Mouse (Mus musculus): ENCODE measurements around the gene Abl1. TPM values are rescaled to one million over a fixed set of nuclear protein-coding genes. Genes with fewer than 3 reads are reported as not detected.

The Abl1 gene
- polyA plus RNA-seq, 1 experiment from 2014 or later, result 40.1 TPM

DNA sequence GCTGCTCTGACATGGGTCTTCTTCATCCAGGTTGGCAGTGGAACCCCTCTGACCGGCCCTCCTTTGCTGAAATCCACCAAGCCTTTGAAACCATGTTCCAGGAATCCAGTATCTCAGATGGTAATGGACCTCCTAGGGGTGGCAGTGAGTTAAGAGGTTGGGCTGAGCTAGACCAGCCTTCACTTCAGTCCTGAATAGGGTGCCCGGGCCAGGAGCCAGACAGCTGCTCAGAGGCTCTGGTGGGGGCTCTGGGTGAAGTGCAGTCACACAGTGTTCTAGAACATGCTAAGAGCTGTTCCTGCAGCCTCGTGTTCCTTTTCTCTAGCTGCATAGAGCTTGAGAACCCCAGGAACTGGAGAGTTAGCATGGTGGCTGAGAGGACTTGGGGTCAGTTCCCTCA lies 108.8 kb downstream of the Abl1 start:
- Histone ChIP-seq H3K9ac (no peak overlapping the region), H3K27me3 (no peaks in the 10 kb centered on the region), H3K9me3 (no peaks in the 10 kb centered on the region), H3K36me3 (peaks cover 97% of the 10 kb centered on the region), H3K4me3 (no peak overlapping the region), H3K27ac (no peak overlapping the region), H3K4me2 (no peak overlapping the region), H3K4me1 (no peaks in the 10 kb centered on the region)
- no peak for ATAC-seq (ENCODE audit: insufficient number of reproducible peaks, low FRiP score, low TSS enrichment, low read depth)
- 69% methylated on average over 3 of the region's 3 CpGs for WGBS

DNA sequence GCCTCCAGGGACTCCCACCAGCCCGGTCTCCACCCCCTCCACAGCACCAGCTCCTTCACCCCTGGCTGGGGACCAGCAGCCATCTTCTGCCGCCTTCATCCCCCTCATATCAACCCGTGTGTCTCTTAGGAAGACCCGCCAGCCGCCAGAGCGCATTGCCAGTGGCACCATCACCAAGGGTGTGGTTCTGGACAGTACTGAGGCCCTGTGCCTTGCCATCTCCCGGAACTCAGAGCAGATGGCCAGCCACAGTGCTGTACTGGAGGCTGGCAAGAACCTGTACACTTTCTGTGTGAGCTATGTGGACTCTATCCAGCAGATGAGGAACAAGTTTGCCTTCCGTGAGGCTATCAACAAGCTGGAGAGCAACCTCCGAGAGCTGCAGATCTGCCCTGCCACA lies 113.2 kb downstream of the Abl1 start:
- Histone ChIP-seq H3K27me3 (no peaks in the 10 kb centered on the region), H3K27ac (no peak overlapping the region), H3K9me3 (no peaks in the 10 kb centered on the region), H3K4me3 (no peak overlapping the region), H3K9ac (no peak overlapping the region), H3K4me1 (no peaks in the 10 kb centered on the region), H3K36me3 (peaks cover 85% of the 10 kb centered on the region), H3K4me2 (no peak overlapping the region)
- WGBS, result 90% methylated on average over 9 of the region's 9 CpGs
- ATAC-seq (ENCODE audit: insufficient number of reproducible peaks, low FRiP score, low TSS enrichment, low read depth), result no peak

DNA sequence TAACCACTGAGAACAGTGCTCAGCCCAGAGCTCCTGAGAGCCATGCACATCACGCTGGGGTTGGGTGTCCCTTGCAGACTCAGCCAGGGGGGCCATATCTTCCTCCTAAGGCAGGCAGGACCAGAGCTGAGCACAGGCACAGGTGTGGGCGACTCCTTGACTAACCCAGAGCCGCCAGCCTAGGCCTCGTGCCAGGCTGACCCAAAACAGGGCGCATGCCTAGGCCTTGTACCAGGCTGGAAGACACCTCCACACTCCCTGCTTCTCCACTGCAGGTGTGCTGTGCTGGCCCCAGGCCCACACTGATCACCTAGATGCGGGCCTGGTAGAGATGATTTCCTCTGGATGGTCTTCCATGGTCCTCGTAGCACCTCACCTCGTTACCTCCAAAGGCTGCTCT lies 114.6 kb downstream of the Abl1 start:
- Histone ChIP-seq H3K27me3 (no peaks in the 10 kb centered on the region), H3K27ac (no peak overlapping the region), H3K9me3 (no peaks in the 10 kb centered on the region), H3K36me3 (peaks cover 71% of the 10 kb centered on the region), H3K9ac (no peak overlapping the region), H3K4me3 (no peak overlapping the region), H3K4me1 (peaks cover 8% of the 10 kb centered on the region), H3K4me2 (no peak overlapping the region)
- 90% methylated on average over 8 of the region's 8 CpGs for WGBS
- ATAC-seq (ENCODE audit: insufficient number of reproducible peaks, low FRiP score, low TSS enrichment, low read depth), result no peak

DNA sequence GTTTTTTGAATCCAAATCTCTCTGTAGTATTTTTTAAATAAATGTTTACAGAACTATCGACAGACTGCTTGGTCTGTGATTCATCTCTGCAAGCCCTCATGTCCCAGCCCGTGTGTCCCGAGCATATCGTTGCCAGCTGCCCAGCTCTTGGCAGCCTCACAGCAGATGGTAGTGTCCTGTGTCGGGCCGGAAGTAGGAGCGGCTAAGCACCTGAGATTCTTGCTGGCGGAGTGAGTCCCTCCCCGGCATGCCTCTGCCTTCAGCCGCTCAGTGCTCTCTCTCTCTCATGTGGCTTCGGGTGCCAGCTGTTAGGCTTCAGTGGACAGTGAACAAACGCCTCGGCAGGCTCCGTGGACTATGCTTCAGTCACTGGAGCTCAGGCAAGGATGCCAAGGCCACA lies 115.3 kb downstream of the Abl1 start:
- no peak for ATAC-seq (ENCODE audit: insufficient number of reproducible peaks, low FRiP score, low TSS enrichment, low read depth)
- H3K9ac ChIP-seq, result no peak overlapping the region
- H3K4me1 ChIP-seq, result peaks cover 10% of the 10 kb centered on the region
- no peak overlapping the region for H3K4me2 ChIP-seq
- no peaks in the 10 kb centered on the region for H3K27me3 ChIP-seq
- H3K27ac ChIP-seq, result no peak overlapping the region
- H3K4me3 ChIP-seq, result no peak overlapping the region
- H3K9me3 ChIP-seq, result no peaks in the 10 kb centered on the region
- 82% methylated on average over 14 of the region's 14 CpGs for WGBS
- H3K36me3 ChIP-seq, result peaks cover 65% of the 10 kb centered on the region

DNA sequence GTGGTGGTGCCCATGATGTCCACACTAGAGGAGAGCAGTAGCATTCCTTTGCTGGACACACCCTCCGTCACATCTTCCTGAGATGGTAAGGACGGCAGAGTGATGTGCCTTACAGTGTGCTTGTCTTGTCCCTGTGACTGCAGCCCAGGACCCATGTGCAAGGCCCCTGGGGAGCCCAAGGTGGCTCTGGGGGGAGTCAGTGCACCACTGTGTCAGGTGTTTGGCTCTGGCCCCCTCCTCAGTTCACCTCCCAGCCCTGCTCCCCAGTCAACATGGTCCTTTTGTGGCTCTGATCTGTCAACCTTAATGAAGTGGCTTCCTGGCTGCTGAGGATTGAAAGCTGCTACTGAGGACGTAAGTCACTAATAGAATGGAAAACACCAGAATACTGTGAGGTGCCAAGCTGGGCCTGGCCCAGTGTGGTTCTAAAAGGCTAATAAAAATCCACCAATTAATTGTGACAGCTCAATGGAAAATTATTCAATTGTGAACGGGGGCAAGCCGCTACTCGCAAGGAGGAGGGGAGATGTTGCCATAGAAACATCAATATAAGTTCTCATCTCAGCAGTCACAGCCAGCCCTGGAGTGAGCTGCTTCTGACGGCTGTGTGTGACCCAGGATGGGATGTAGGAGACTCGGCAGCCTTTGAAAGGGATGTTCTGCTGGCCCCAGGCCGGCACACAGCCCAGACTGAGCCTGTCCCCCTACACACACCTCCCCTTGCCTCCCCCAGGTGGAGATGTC lies 118.6 kb downstream of the Abl1 start:
- Histone ChIP-seq H3K36me3 (peaks cover 31% of the 10 kb centered on the region), H3K9ac (no peak overlapping the region), H3K27ac (no peak overlapping the region), H3K4me2 (no peak overlapping the region), H3K4me1 (peaks cover 31% of the 10 kb centered on the region), H3K4me3 (no peak overlapping the region), H3K27me3 (no peaks in the 10 kb centered on the region), H3K9me3 (no peaks in the 10 kb centered on the region)
- ATAC-seq (ENCODE audit: insufficient number of reproducible peaks, low FRiP score, low TSS enrichment, low read depth), result no peak
- WGBS, result 35% methylated on average over 9 of the region's 9 CpGs

DNA sequence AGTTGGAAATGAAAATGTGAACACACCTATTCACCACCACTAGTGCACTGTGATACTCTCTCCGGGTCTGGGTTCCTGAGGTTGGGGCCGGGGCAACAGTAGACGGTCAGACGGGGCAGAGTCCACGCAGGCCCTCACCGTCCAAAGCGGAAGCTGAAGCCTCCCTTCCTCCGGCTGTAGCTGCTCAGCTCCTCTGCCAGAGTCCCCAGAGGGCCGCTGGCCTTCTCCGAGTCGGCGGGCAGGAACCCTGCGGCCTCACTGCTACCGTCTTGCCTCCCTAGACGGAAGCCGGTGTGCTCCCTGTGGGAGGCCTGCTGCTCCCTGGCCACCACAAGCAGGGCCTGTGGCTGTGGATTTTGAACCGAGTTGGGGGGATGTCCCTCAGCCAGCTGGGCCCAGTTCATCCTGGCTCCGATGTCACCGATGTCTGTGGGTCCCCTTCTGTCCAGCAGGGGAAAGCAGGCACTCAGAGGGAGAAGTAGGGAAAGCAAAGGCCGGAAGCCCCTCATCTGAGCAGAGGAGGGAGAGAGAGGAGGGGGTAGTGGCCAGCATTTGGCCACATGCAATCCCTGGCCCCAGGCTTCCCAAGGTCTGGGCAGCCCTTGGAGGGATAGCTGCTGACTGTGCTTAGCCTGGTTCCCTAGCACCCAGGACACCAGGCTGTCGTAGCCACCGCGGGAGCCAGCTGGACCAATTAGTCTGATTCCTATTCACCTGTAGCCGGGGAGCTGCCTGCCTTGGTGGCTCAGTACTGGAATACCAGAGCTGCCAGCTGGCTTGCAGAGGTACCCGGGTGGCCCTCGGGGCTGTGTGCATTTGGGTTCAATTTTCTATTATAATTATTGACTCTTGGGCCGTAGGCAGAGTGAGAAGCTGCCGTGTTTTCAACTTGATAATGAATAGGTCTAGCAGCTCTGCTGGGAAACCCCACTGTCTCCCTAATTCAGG lies 120.5 kb downstream of the Abl1 start:
- Histone ChIP-seq H3K4me1 (peaks cover 31% of the 10 kb centered on the region), H3K9me3 (no peaks in the 10 kb centered on the region), H3K4me2 (no peak overlapping the region), H3K9ac (no peak overlapping the region), H3K27ac (no peak overlapping the region), H3K27me3 (no peaks in the 10 kb centered on the region), H3K36me3 (peaks cover 13% of the 10 kb centered on the region), H3K4me3 (no peak overlapping the region)
- ATAC-seq (ENCODE audit: insufficient number of reproducible peaks, low FRiP score, low TSS enrichment, low read depth), result no peak
- 38% methylated on average over 28 of the region's 28 CpGs for WGBS

DNA sequence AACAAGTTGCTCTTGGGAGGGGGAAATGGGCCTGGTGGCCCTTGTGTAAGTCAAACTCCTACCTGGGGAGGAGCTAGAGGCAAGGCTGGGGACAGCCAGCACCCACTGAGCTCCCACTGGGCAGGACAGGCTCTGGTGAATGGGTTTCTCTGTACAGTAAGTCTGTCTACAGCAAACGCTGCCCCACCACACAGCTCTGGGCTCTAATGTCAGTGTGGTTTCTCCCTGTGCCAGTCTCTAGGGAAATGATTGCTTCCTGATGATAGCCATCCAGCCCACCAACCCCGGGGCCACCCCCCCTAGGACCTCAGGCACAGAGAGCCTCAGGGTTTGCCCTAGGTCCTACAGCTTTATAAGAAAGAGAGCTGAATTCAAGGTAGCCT lies 121.2 kb downstream of the Abl1 start:
- H3K4me2 ChIP-seq, result no peak overlapping the region
- no peaks in the 10 kb centered on the region for H3K9me3 ChIP-seq
- ATAC-seq (ENCODE audit: insufficient number of reproducible peaks, low FRiP score, low TSS enrichment, low read depth), result no peak
- no peak overlapping the region for H3K9ac ChIP-seq
- H3K4me3 ChIP-seq, result no peak overlapping the region
- H3K27me3 ChIP-seq, result no peaks in the 10 kb centered on the region
- 39% methylated on average over 2 of the region's 2 CpGs for WGBS
- no peak overlapping the region for H3K27ac ChIP-seq
- H3K4me1 ChIP-seq, result peaks cover 31% of the 10 kb centered on the region
- peaks cover 6% of the 10 kb centered on the region for H3K36me3 ChIP-seq

DNA sequence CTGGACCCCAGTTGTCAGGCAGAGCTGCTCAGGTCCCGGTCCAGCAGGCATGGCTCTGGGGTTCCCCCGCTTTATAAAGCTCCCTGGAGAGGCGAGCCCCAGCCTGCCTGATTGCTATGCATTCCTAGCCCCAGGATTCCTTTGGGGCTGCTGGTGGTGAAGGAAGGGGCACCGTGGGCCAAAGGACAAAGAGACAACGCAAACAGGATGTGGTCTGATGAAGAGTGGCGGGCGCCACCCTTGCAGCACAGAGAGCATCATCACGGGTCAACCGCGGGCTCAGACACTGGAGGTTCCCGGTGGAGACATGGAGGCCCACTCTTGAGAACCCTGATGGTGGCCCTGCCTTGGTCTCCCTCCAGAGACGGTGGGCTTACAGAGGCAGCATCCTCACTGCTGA lies 122.3 kb downstream of the Abl1 start, which contains the start of gene Qrfp:
Qrfp (minus strand) TSS at position 137 of the 400 bp plus-strand sequence.
- H3K27ac ChIP-seq, result no peak within 1 kb of the TSS
- WGBS, result 44% methylated on average over 12 of the region's 12 CpGs

DNA sequence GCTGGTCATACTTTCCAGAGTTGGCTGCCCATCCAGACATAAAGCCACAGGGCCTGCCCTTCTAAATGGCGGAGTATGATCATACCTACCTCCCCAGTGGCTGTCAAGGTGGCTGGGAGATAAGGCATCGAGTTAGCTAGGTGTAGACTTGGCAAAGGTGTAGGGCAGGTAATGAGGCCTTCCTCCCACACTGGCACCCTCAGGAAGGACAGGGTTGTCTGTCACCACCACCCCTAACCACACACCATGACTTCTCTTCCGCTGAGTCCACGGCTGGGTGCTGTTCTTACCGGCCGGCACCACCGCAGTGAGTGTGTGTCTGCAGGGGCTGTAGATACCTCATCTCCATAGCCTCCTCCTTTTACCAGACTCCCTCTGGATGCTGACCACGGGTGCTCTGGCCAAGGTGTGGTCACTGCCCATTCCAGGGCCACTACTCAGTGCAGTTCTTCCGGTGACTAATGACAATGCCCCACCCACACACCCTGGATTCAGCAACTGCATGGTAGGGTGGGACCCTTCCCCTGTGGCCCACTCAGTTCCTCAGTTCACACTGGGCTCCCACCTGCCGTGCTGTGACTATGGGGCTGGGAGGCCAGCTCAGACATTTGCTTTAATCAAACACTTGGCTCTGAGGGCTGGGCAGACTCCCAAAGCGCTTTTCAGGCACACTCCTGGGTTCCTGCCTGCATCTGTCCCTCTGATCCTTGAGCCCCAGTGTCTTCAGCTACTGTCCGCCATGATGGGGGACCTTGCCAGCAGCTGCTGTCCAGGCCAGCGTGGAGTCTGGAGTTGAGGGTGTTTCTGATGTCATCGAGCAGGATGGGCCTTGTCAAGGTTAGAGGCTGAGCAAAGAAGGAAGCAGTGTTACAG lies 123.1 kb downstream of the Abl1 start:
- no peak for ATAC-seq (ENCODE audit: insufficient number of reproducible peaks, low FRiP score, low TSS enrichment, low read depth)
- Histone ChIP-seq H3K27me3 (peaks cover 2% of the 10 kb centered on the region; the same call in 1 of the 2 replicates), H3K9ac (no peak overlapping the region), H3K4me1 (peaks cover 31% of the 10 kb centered on the region), H3K4me3 (no peak overlapping the region), H3K9me3 (no peaks in the 10 kb centered on the region), H3K27ac (no peak overlapping the region), H3K4me2 (no peak overlapping the region), H3K36me3 (no peaks in the 10 kb centered on the region)
- 80% methylated on average over 14 of the region's 14 CpGs for WGBS

More for the DNA sequence above, 122.3 kb downstream of the Abl1 start, which contains the start of gene Qrfp:
- Histone ChIP-seq H3K4me3 (no peak within 1 kb of the TSS), H3K4me1 (peaks cover 31% of the 10 kb centered on the region), H3K4me2 (no peak within 1 kb of the TSS), H3K27me3 (no peaks in the 10 kb centered on the region), H3K9me3 (no peaks in the 10 kb centered on the region), H3K9ac (no peak within 1 kb of the TSS), H3K36me3 (no peaks in the 10 kb centered on the region)
- ATAC-seq (ENCODE audit: insufficient number of reproducible peaks, low FRiP score, low TSS enrichment, low read depth), result no peak

DNA sequence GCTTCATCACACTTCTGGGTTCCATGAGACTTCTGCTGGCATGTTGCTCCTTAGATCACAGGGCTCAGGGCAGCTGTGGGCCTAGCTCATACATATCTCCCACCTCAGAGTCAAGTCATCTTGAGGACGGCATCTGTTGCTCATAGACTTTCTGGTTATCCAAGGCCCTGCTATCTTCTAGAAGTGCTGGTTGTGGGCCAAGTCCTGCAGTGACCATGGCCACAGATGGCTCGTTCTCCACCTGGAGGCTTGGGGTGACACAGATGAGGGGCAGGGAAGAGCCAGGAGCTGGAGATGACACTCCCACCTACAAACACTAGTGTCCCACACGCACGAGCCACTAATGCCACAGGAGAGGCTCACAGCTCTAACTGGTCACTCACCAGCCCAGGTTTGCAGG lies 125.5 kb downstream of the Abl1 start:
- Histone ChIP-seq H3K27ac (no peak overlapping the region), H3K4me1 (peaks cover 19% of the 10 kb centered on the region), H3K27me3 (peaks cover 2% of the 10 kb centered on the region; the same call in 1 of the 2 replicates), H3K9ac (no peak overlapping the region), H3K9me3 (no peaks in the 10 kb centered on the region), H3K36me3 (no peaks in the 10 kb centered on the region), H3K4me3 (no peak overlapping the region), H3K4me2 (no peak overlapping the region)
- WGBS, result 79% methylated on average over 4 of the region's 4 CpGs
- no peak for ATAC-seq (ENCODE audit: insufficient number of reproducible peaks, low FRiP score, low TSS enrichment, low read depth)

DNA sequence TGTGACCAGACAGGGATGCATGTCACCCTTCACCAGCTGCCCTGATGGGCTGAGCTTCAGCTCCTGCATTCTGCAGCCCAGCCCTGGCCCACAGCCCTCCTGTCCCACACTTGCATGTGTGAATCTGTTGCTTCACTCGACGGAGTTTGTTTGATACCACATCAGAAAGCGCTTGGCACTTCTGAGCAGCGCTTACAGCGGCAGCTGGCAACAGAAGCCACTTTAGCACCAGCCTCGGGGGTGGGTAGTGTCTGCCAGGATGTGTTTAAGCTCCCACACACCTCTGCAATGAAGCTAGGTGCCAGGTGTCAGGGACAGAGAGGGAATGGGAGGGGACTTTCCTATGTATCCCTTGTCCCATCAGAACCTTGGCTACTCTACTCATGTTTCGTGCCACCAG lies 126.5 kb downstream of the Abl1 start:
- Histone ChIP-seq H3K4me2 (no peak overlapping the region), H3K9me3 (no peaks in the 10 kb centered on the region), H3K9ac (no peak overlapping the region), H3K27ac (no peak overlapping the region), H3K27me3 (peaks cover 2% of the 10 kb centered on the region; the same call in 1 of the 2 replicates), H3K4me3 (no peak overlapping the region), H3K36me3 (no peaks in the 10 kb centered on the region), H3K4me1 (peaks cover 8% of the 10 kb centered on the region)
- 67% methylated on average over 7 of the region's 7 CpGs for WGBS
- no peak for ATAC-seq (ENCODE audit: insufficient number of reproducible peaks, low FRiP score, low TSS enrichment, low read depth)
